Mouse (Mus musculus) ovary, adult 18-20 months (tissue): ENCODE results near the gene Bbs9.

ENCODE experiments used
- DNase-seq: peaks from one replicate; pipeline ENCODE4 v3.0.0; 2022; ENCODE audit warnings: low spot score, mixed read lengths

Gene Bbs9

DNA sequence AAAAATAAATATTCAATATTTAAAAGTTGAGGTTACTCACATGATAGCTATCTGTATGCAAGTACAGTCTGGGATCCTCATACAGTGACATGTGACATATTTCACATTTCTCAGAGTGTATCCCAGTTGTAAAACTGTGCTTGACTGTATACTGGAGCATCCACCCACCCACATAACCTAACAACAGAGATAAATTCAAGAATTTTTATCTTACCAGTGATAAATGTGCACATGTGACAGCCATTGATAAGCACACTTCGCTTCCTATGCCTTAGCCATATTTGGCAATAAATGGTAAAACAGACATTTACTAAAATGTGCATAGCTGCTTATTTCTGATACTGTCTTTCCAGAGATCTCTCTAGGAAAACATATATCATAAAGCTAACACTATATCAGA is 330.5 kb downstream of the Bbs9 start:
- no peak for DNase-seq

DNA sequence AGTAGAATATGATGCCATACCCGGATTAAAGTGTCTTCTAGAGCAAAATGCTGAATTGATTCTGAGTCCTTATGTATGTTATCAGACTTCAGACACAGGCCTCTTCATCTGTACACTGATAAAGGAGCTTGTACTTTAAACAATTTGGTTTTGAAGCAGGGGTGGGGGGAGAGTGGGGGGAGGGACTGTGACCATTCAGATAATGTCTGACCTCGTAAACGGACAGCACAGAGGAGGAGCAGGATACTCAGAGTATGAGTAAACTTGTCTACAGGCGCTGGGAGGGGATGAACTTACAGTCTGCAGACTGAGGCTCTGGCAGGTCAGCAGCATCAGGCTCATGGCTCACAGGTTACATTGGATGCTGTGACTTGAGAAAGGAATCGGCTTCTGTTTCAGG is 331.0 kb downstream of the Bbs9 start:
- DNase-seq: no peak

DNA sequence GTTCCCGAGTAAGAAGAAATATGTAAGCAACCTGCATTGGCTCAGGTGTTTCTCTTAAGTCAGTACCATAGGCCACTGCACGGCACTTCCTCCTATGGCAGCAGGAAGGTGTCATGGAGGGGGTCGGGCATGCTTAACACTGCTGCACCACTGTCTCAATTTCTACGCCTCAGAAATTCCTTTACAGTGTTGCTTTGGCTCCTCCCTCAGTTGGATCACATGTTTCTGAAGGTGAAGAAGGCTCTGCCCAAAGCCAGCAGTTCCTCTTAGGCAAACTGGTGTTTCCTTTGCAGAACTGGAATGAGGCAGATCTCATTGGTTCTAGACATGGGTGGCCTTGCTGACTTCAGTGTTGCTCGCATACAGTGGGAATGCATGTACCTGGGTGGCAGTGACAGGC is 332.2 kb downstream of the Bbs9 start:
- DNase-seq: no peak

DNA sequence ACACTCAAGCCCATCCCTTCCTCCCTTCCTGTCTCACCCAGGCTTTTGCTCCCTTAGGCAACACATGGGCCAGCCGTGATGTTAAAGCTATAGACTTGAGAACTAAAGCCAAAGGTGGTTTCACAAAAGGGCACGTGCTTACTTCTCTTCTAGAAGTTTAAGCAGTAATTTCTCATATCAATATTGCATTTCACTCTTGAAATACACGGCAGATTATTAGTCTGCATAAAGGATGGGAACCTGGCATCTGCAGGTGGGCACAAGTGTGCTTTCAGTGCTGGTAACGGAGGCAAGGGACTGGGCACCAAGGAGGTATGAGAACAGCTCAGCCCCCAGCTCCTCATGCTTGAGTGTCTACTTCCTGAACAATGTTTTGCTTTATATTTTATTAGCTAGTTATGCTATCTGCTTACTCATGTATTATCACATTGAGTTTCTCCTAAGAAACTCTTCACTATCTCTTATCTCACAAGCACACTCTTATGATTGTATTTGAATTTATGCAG is 334.2 kb downstream of the Bbs9 start:
- no peak for DNase-seq

DNA sequence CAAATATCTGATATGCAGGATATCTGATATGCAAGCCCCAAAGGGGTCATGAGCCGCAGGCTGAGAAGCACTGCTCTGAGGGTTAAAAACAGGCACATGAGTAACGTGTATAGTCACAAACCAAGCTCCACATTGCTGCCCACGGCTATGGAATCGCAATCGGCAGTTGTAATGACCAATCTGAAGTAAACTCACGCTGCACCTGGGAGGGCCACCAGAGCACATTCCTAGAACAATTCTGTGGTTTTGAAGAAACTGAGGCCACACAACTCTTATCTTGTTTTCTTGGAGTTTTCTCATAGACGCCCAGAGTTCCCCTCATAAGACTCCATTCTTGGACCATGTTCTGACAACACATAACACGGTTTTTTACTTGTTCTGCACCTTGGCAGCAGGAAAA is 334.9 kb downstream of the Bbs9 start:
- no peak for DNase-seq

DNA sequence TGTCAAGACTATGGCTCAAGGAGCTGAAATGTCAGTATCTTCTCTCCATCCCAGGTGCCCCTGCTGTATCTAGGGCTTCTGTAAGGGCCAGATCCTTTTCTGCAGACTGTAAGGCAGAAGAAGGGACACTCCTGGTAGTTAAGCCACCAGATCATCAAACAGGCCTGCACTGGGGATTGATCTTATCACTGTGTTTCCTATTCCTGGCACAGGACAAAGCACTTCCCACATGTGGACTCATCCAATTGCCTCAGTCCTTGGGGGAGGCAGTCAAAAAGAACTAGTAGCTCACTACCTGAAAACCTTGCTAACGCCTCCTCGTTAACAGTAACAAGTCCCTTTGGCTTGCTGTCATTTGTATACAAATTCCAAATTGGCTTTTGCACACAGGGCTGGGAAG is 336.4 kb downstream of the Bbs9 start:
- DNase-seq: no peak

DNA sequence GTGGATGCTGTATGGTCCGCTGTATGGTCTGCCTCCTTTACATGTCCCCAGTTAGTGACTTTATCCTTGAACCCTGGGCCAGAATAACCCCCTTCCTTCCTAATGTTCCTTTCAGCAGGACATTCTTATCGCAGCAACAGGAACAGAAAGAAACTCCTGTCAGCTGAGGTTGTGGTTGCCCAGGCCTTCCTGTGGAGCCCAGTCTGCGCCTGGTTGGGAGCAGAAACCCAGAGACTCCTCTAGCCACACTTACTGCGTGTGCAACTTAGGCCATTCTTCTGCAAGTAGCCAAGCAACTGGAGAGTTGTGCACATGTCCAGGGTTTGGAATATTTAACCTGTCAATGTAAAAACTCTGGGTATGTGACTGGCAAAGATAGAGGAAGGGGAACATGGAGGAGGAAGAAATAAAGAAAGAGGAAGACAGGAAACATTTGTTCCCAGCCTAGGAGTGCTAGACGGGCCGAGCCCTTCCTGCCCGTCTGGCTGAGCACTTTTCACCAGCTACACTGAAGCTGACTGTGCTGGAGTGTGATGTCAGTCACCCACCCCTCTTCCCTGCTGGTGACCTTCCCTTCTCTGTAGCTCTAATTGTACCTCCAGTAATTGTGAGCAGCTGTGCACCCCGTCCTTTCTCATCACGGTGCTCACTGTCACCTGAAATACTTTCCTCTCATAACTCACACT is 339.0 kb downstream of the Bbs9 start:
- no peak for DNase-seq

DNA sequence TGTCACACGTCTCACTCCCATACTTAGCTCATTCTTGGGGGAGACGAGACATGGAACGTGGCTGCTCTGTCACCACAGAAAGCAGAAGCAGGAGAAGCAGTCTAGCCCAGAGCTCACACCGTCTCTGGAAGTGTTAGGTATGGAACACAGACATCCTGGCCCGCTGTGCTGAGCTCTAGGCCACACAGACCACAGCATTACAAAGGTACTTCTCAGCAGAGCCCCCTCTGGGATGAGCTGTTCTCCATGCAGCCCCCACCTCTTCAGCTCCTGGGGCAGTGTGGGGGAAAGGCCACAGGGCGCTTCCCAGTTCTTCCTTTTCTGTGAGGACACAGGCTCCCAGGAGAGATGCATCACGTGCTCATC is 339.6 kb downstream of the Bbs9 start:
- no peak for DNase-seq

DNA sequence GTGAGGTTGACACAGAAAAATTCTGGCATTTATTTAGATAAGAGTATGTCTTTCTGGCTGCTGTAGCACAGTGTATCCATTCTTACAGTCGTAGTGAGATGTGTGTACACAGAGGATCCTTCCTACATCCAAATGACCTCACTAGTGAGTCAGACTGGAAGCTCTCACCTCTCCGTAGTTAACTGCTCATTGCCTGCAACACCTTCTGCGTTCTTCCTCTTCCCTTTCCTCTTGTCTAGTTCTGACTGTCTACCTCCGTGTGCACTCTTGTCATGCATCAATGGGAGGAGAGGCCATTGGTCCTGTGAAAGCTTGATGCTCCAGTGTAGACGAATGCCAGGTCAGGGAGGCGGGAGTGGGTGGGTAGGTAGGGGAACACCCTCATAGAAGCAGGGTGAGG is 344.0 kb downstream of the Bbs9 start:
- DNase-seq: no peak

DNA sequence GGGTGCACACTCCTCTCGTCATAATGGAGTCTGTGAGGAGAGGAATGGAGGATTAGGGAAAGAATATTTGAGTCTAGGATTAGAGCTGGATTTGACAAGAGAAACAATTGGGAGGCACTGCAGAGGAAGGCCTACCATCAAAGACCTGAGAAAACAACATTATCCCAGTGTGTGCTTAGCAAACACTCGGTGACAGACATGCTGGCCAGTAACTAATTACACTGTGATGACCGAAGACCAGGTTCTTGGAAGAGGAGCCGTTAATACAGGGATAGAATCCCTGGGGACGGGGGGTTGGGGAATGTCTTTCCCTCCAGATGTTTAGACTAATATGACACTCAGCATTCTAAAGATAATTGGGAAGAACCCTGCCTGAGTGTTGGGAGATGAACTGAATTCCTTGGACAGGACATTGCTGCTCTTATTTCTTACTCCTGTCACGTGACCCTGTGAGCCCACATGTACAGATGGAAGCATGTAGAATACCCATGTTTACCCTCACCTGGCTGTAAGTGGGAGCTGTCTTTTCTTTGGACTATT is 345.2 kb downstream of the Bbs9 start:
- no peak for DNase-seq

DNA sequence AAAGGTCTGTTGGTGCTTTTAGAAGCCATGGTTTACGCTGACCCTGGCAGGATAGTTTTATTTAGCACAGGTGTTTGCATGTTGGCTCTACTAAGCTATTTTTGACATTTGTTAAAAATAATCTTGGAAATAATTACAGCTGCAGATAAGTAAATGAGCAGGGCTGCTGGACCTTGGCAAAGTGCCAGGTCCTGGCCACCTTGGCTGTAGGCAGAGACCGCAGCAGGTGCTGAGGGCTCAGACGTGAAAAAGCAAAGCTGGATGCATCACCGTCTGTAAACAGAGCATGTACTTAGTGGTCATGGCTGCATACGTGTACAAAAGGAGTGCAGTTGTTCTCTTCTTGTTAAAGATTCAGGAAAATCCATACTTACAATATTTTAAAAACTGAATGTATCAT is 347.3 kb downstream of the Bbs9 start:
- DNase-seq: no peak

DNA sequence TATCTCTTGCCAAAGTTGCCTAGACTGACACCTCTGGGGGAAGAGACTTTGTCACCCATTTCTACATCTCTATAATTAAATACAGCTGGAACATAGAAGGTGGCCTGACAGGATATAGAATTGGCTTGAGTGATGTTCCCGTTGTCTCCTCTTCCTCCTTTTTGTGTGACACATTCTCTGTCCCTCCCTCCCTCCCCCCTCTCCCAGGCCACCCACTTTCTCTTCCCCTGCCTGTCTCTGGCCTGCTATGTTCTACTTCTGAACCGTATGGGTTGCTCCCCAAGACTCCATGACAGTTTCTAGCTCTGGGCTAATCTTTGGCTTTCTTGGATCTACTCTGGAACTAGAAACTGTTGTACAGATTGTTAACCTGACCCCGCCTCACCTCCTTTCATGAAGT is 348.3 kb downstream of the Bbs9 start:
- no peak for DNase-seq

DNA sequence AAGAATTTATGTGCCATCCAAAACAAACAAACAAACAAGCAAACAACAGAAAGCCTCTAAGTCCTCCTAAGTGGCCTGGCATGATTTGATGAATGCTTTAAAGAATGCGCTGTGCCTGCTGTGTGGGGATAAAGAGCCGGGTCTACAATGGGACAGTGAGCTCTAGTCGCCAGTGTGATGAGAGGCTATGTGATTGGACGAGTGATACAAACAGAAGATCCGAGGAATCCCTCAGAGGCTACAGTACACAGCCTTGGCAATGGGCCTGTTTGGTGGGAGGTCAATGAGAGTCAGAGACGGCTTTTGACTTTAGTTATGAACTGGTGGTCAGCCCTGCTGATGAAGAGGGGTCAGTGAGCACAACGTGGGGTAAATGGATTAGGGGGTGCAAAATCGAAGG is 349.4 kb downstream of the Bbs9 start:
- no peak for DNase-seq

DNA sequence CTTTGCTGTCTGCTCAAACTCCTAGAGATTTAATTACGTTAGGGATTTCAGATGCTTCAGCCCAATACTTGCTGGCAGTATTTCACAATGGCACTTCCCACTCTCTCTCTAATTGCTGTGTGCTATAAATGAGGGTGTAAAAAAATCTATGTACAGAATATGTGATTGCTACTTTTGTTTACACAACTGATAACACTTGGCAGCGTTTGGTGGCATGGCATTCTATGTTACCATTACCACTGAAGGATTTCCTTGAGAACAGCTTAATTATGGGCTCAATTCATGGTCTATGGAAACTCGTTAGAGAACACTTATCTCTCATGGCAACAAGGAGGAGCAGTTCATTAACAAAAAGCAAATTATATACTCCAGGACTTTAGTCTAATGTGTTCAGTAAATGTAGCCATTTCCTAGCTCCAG is 351.1 kb downstream of the Bbs9 start:
- no peak for DNase-seq

DNA sequence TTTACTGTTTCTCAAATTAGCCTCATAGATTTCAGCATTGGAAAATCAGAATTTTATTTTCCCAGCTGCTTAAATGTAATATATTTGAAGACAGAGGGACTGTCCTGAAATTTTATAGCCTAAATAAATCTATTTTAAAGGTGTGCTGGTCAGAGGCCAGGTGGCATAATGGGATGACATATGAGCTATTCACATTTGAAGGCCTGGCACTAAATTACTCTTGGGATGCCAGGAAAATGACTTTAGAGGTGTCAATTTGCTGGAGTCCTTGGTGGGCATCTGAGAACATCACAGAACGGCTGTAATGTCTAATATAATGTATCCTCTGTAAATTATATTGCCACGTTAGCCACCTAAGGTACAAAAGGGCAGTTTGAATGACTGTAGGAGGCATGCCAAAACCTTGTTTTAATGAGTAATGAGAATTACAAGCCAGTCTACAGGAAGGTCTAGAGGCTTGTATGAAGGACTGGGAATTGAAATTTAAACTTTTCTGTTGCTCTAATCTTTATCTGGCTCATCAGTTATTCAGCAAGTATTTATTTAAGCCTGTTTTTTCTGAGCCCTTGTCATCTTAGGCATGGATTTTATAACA is 351.8 kb downstream of the Bbs9 start:
- DNase-seq: no peak

DNA sequence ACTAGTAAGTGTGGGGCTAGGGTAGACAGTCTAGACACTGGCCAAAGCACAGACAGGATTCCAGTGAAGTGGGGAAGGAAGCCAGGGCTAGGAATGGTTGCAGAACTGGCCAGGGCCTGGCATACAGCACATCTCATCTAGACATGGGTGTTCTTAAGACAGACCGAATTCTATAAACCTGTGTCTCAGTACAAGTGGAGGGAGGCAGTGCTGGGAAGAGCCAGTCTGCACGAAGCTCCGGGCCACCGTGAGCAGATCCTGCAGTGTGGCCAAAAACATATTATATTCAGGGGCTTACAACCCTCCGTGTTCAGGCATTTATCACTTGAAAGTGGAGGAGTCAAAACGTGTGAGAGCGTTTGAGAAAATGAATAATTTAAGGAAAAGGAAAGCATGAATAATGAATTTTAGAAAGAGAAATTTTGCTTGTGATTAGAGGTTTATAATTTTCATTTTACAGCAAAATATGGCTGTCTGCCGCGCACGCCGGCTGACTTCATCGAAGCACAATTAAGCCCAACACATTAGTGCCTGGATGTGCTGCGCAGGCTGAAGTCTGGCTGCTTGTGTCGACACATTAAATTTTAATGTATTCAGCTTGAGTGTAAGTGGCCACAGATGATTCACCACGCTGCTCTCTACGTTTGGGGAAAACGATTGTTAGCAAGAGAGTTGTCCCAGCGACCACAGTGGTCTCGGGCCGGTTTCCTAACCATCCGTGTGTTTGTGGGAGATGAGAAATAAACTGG is 353.9 kb downstream of the Bbs9 start:
- DNase-seq: no peak

DNA sequence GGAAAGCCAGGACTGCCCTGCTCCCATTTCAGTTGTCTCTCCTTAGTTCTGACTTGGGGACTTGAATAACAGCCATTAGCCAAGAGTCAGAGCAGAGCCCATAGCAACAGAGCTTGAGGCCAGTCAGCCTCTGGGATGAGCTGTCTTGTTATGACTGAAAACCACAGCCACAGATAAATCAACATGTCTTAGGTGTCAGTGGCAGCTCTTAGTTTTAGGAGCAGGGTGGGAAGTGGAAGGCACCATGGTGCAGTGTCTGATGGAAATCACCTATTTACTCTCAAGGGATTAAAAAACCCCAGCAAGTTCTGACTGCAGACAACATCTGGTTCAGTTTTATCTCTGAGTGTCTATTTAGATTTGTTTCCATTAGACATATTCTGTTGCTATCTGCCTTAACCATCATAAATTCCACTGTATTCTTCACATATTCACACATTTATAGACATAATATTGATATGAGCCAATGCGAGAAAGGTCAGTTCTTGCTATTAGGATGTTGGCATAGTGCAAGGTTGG is 359.5 kb downstream of the Bbs9 start:
- DNase-seq: no peak

DNA sequence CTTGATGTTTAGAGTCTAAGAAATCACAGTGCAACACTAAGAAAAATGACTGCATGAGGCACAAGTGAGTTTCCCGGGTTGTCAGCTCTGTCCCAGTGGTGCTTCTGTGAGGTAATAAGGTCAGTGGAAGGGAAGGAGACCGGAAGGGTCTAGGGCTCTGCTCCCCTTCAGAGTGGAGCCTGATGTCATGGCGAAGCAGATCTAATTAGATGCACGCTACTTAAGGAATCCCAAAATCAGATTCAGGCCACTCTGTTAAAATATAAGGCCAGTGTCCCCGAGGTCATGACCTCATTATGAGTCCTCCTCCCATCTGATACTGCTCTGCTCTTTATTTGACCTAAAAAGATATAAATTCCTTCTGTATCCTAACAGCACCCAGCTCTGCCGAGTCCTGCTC is 361.5 kb downstream of the Bbs9 start:
- no peak for DNase-seq

DNA sequence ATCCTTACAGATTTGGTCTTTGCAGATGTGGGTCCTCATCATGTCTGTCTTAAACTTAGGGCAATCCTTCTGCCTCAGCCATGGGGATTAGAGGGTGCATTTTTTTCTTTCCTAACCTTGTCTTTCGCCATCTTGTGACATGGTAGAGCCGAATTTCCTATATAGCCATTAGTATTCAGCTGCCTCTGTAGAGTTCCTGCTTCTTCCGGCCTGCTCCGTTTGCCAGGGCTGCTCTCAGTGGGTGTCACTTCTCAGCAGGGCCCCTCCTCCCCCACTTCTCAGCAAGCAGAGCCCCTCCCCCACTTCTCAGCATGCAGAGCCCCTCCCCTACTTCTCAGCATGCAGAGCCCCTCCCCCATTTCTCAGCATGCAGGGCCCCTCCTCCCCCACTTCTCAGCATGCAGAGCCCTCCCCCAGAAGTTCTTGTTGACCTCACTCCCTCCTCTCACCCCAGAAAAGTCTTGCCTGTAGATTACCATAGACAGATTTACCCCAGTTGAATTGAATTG is 362.2 kb downstream of the Bbs9 start:
- DNase-seq: no peak

DNA sequence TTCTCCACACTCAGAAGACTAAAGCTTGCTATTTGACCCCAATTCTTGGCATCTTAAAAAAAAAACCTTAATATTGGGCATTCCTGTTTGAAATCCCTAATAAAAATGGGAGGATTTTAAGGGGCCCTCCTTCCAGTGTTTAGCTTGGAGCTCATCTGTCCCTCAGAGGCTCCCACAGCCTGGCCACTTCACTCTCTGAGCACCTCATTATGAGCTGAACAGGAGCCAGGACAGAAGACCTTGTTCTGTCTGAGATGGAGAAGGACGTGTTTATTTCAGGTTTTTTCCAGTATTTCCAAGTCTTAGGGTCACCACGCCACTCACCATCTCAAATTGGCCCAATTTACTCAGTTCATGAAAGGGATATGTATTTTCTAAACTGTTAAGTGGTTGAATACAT is 370.5 kb downstream of the Bbs9 start:
- no peak for DNase-seq

DNA sequence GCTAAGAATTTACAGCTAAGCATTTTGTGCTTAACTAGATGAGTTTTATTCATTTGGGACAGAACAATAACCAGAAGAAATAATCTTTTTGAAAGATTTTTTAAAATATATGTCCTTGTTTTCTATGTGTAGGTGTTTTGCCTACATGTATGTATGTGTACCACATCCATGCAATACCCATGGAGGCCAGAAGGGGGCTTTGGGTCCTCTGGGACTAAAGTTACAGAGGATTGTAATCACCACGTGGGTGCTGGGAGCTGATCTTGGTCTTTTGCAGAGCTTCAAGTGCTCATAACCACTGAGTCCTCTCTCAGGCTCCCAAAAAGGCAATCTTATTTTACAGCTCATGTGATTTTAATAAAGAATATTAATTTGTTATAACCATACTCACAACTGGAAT is 371.3 kb downstream of the Bbs9 start:
- DNase-seq: no peak

DNA sequence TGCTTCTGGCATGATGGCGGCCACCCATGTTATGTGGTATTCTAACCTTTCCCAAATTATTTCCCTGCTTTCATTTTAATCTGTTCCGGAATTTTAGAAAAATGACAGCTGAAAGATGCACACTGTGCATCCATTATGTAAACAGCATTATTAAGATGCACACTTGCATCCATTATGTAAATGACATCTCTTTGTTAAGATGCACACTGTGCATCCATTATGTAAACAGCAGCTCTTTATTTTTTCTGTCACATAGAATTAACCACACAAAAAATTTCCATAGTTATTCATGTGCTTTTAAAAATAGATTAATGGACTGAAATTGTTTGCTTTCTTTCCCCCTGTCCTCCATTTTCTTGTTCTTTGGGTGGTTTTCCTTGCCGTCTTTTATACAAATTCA is 373.3 kb downstream of the Bbs9 start:
- DNase-seq: no peak

DNA sequence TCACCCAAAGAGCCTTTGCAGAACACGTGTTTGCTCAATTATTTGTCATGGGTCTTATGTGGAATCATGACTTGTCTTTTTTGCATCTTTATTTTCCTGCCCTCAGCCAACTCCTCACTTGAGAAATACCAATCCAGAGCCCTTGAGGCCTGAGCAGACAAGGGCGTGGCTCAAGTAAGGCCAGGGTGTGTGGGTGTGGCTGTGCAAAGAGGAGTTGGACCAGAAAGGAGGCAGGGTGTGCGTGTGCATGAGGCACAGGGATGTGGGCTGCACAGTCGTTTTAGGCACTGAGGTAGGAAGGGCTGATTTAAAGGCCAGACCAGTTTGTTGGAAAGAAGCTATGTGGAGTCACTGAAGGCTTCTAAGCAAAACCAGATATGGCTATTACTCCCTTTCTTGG is 373.7 kb downstream of the Bbs9 start:
- DNase-seq: no peak
